Mouse (Mus musculus) thymus, postnatal 36 days (tissue): ENCODE data around the gene Tcap.

Experiments used
- DNase-seq, 2 experiments: peaks; one replicate each; pipeline ENCODE4 v3.0.0; 2022; ENCODE audit warnings: mixed read lengths in 2 of 2

The Tcap gene

GRCm38 (mm10) chr11:98383261-98384030 is at the start of gene Tcap:
Tcap (plus strand) TSS chr11:98383811.
- DNase-seq, result no peak

GRCm38 (mm10) chr11:98333981-98334741 is 49.5 kb upstream of the Tcap start:
- no peak for DNase-seq

- no peak for DNase-seq
Measured at GRCm38 (mm10) chr11:98335250-98335649, 48.4 kb upstream of the Tcap start.

GRCm38 (mm10) chr11:98336245-98337107 is 47.1 kb upstream of the Tcap start:
- DNase-seq, result no peak

GRCm38 (mm10) chr11:98338507-98338961 is 45.1 kb upstream of the Tcap start:
- DNase-seq, result no peak

- no peak for DNase-seq
Measured at GRCm38 (mm10) chr11:98339071-98339501, 44.5 kb upstream of the Tcap start.

- no peak for DNase-seq
Measured at GRCm38 (mm10) chr11:98339679-98340287, 43.8 kb upstream of the Tcap start.

GRCm38 (mm10) chr11:98340597-98340996 is 43.0 kb upstream of the Tcap start:
- no peak for DNase-seq

- no peak for DNase-seq
Measured at GRCm38 (mm10) chr11:98341174-98341573, 42.4 kb upstream of the Tcap start.

- peak; percentile 82 to 92 for DNase-seq
Measured at GRCm38 (mm10) chr11:98342000-98342945, 41.3 kb upstream of the Tcap start.

- DNase-seq, result peak; percentile 78 to 80
Measured at GRCm38 (mm10) chr11:98345253-98345652, 38.4 kb upstream of the Tcap start.

GRCm38 (mm10) chr11:98346168-98346567 is 37.4 kb upstream of the Tcap start:
- no peak for DNase-seq

GRCm38 (mm10) chr11:98347385-98348082 is 36.1 kb upstream of the Tcap start:
- DNase-seq, result no peak

GRCm38 (mm10) chr11:98348083-98348961 is 35.3 kb upstream of the Tcap start, which contains the start of gene Ppp1r1b:
Ppp1r1b (plus strand) TSS chr11:98348404.
- peak; percentile 67 to 78 for DNase-seq

GRCm38 (mm10) chr11:98349308-98349707 is 34.3 kb upstream of the Tcap start:
- no peak for DNase-seq

GRCm38 (mm10) chr11:98352272-98352990 is 31.2 kb upstream of the Tcap start:
- no peak for DNase-seq

GRCm38 (mm10) chr11:98353651-98354211 is 29.9 kb upstream of the Tcap start:
- no peak for DNase-seq

GRCm38 (mm10) chr11:98354445-98354844 is 29.2 kb upstream of the Tcap start:
- no peak for DNase-seq
